25 mouse cellular contexts compared by ENCODE assay signal in genomic region chr9:114073681-114074080, GRCm38 (mm10). TPM values are rescaled to one million over a fixed set of nuclear protein-coding genes. Genes with fewer than 3 reads are reported as not detected.
DNase-seq lines count a peak whose midpoint lies in the region; ATAC-seq and TF ChIP-seq lines count a peak whose summit lies in the region.
"Had no signal": no experiment of that assay in that cellular context is flagged by ENCODE, and none has a peak within 500 bp of the region (broad histone marks: within the 10 kb centered on the region; RNA-seq: fewer than 3 reads in every experiment).

No protein-coding gene starts in this region.

- H3K27me3 ChIP-seq in forebrain, embryonic 11.5 days (ENCODE audit: control insufficient read depth, insufficient read depth, low read length): no peaks in the 10 kb centered on the region
- H3K27me3 ChIP-seq in midbrain, embryonic 10.5 days (ENCODE audit: low read depth, poor library complexity, severe bottlenecking): no peaks in the 10 kb centered on the region
- H3K27me3 ChIP-seq: embryonic facial prominence, embryonic 15.5 days; forebrain, embryonic 12.5 days had no signal

- WGBS in forebrain, embryonic 11.5 days: 86% methylated on average over 19 of the region's 19 CpGs
- 89% methylated on average over 19 of the region's 19 CpGs for WGBS in midbrain, embryonic 10.5 days

- TF ChIP-seq CTCF in cortical plate, adult 2 months (IDR thresholded peaks at IDR 0.05; ENCODE audit: extremely low read depth, insufficient read depth, low read length): no peak

- H3K4me3 ChIP-seq in cortical plate, adult 2 months (ENCODE audit: insufficient read depth, low read length): no peak overlapping the region
- H3K4me3 ChIP-seq in forebrain, embryonic 11.5 days (ENCODE audit: low read depth, low read length): no peak overlapping the region
- H3K4me3 ChIP-seq in midbrain, embryonic 10.5 days: no peak overlapping the region
- H3K4me3 ChIP-seq: embryonic facial prominence, embryonic 15.5 days; forebrain, embryonic 12.5 days; heart, embryonic 10.5 days; hindbrain, embryonic 10.5 days; megakaryocyte, embryonic 14.5 days had no signal

- H3K27ac ChIP-seq in cortical plate, adult 2 months (ENCODE audit: insufficient read depth, low read length): no peak overlapping the region
- no peak overlapping the region for H3K27ac ChIP-seq in forebrain, embryonic 11.5 days (ENCODE audit: low read depth, low read length)
- no peak overlapping the region for H3K27ac ChIP-seq in midbrain, embryonic 10.5 days (replicated peaks)
- H3K27ac ChIP-seq: embryonic facial prominence, embryonic 15.5 days; forebrain, embryonic 12.5 days; heart, embryonic 10.5 days; hindbrain, embryonic 10.5 days; stomach, postnatal 0 days had no signal

- H3K9ac ChIP-seq in forebrain, embryonic 11.5 days (ENCODE audit: low read length): no peak overlapping the region
- H3K9ac ChIP-seq: embryonic facial prominence, embryonic 15.5 days; forebrain, embryonic 12.5 days had no signal

- DNase-seq in layer of hippocampus, adult 18-20 months (ENCODE audit: low spot score in 2 of 2): peak; percentile 13 to 55
- no peak for DNase-seq in layer of hippocampus, postnatal 25 days (ENCODE audit: extremely low spot score in 1 of 2, low spot score in 1 of 2)
- DNase-seq in left cerebral cortex, postnatal 25 days (ENCODE audit: low spot score in 2 of 2): peak; percentile 34 to 75
- DNase-seq in right cerebral cortex, postnatal 14 days: peak; percentile 25
- no peak for DNase-seq in forebrain, embryonic 11.5 days (ENCODE audit: low spot score)
- DNase-seq in spleen, adult 18-20 months: no peak
- DNase-seq in midbrain, embryonic 10.5 days (ENCODE audit: low spot score): no peak
- DNase-seq: adrenal gland, postnatal 14 days; cerebellum, adult 11-12 months; cerebellum, postnatal 25 days; kidney, adult 2 months; kidney, postnatal 10 days; lung, adult 18-20 months; retina, postnatal 1 day; thymus, postnatal 14 days had no signal

- peak; percentile 41; the same call in 1 of the 2 replicates for TF ChIP-seq POLR2A in cortical plate, adult 2 months (IDR thresholded peaks at IDR 0.05; ENCODE audit: extremely low read depth, insufficient read depth, low read length)

- no peaks in the 10 kb centered on the region; the same call in 1 of the 2 replicates for H3K4me1 ChIP-seq in cortical plate, adult 2 months (ENCODE audit: control insufficient read depth, insufficient read depth, low read length)
- H3K4me1 ChIP-seq in forebrain, embryonic 11.5 days (replicated peaks; ENCODE audit: control insufficient read depth, insufficient read depth, low read length): no peaks in the 10 kb centered on the region
- no peaks in the 10 kb centered on the region for H3K4me1 ChIP-seq in midbrain, embryonic 10.5 days
- H3K4me1 ChIP-seq: embryonic facial prominence, embryonic 15.5 days; forebrain, embryonic 12.5 days; heart, embryonic 10.5 days; hindbrain, embryonic 10.5 days; megakaryocyte, embryonic 14.5 days had no signal

- H3K36me3 ChIP-seq in forebrain, embryonic 11.5 days (ENCODE audit: control insufficient read depth, insufficient read depth, low read length): no peaks in the 10 kb centered on the region
- no peaks in the 10 kb centered on the region for H3K36me3 ChIP-seq in midbrain, embryonic 10.5 days
- H3K36me3 ChIP-seq: embryonic facial prominence, embryonic 15.5 days; forebrain, embryonic 12.5 days; heart, embryonic 10.5 days; hindbrain, embryonic 10.5 days had no signal

- ATAC-seq in forebrain, embryonic 11.5 days (replicated peaks; ENCODE audit: low FRiP score): no peak
- ATAC-seq: midbrain, embryonic 16.5 days had no signal

- H3K4me2 ChIP-seq in forebrain, embryonic 11.5 days (ENCODE audit: low read depth, low read length, severe bottlenecking): no peak overlapping the region
- H3K4me2 ChIP-seq: embryonic facial prominence, embryonic 15.5 days; forebrain, embryonic 12.5 days had no signal

- H3K9me3 ChIP-seq in forebrain, embryonic 11.5 days (ENCODE audit: control insufficient read depth, low read length): no peaks in the 10 kb centered on the region
- no peaks in the 10 kb centered on the region for H3K9me3 ChIP-seq in midbrain, embryonic 10.5 days (replicated peaks)
- H3K9me3 ChIP-seq: embryonic facial prominence, embryonic 15.5 days; forebrain, embryonic 12.5 days; heart, embryonic 10.5 days; hindbrain, embryonic 10.5 days had no signal

- intact Hi-C loops in left cerebral cortex, postnatal 25 days (cut with DNase I): no loop called here

RNA-seq across cellular contexts. Expression of gene Susd5, which starts 16.7 kb away (rescaled TPM):
- 1 to 10 TPM; 3.0 to 3.7 TPM for total RNA-seq in layer of hippocampus, adult 18-20 months (2021)
- 1 to 10 TPM; 2.7 to 3.7 TPM for total RNA-seq in layer of hippocampus, postnatal 25 days (2021)
- 4.3 and 4.4 TPM in 2 replicates for polyA plus RNA-seq in cortical plate, adult 2 months (2012; rRNA removed)
- total RNA-seq in left cerebral cortex, postnatal 25 days (2021): 10 to 100 TPM; 10.4 to 12.9 TPM
- polyA plus RNA-seq in forebrain, embryonic 11.5 days (2014; fragmentation: Nextera tagmentation; extraction: Ambion mirVana): 0.08 TPM in 1 of 2 replicates, not detected in the other
- 0.25 and 0.51 TPM in 2 replicates for polyA plus RNA-seq in midbrain, embryonic 10.5 days (2016; fragmentation: Nextera tagmentation; extraction: Ambion mirVana)
- total RNA-seq: liver, adult 2 months; MEL had no signal
- polyA plus RNA-seq: liver, adult 2 months had no signal

RNA-seq across cellular contexts. Expression of gene Fbxl2, which starts 27.7 kb away (rescaled TPM):
- 10 to 100 TPM; 32.5 to 33.1 TPM for total RNA-seq in layer of hippocampus, adult 18-20 months (2021)
- 10 to 100 TPM; 32.8 to 34.4 TPM for total RNA-seq in layer of hippocampus, postnatal 25 days (2021)
- polyA plus RNA-seq in cortical plate, adult 2 months (2012; rRNA removed): 64.4 and 68.9 TPM in 2 replicates
- total RNA-seq in left cerebral cortex, postnatal 25 days (2021): 10 to 100 TPM; 54.8 to 56.7 TPM
- polyA plus RNA-seq in forebrain, embryonic 11.5 days (2014; fragmentation: Nextera tagmentation; extraction: Ambion mirVana): 8.4 and 8.9 TPM in 2 replicates
- 7.0 and 7.7 TPM in 2 replicates for polyA plus RNA-seq in midbrain, embryonic 10.5 days (2016; fragmentation: Nextera tagmentation; extraction: Ambion mirVana)
- total RNA-seq: liver, adult 2 months had no signal

Comparison
In these comparisons a context has a peak if more than half of its experiments do, and no peak if none do; other contexts are left out.
1. DNase-seq: peak in layer of hippocampus, adult 18-20 months (2 of 2), left cerebral cortex, postnatal 25 days (2 of 2) and right cerebral cortex, postnatal 14 days (single experiment); none in layer of hippocampus, postnatal 25 days (0 of 2), forebrain, embryonic 11.5 days (single experiment), spleen, adult 18-20 months (0 of 2) and midbrain, embryonic 10.5 days (single experiment).